Mouse (Mus musculus) testis, postnatal 10 days (tissue): ENCODE measurements around the gene Otor.
A peak's percentile ranks its signal among the peaks of the same experiment; 100 is the strongest.

Experiments used
- DNase-seq: peaks from one replicate; pipeline ENCODE4 v3.0.0; 2021; ENCODE audit warnings: low spot score

Gene Otor

GRCm38 (mm10) chr2:143131098-143131646 is 52.9 kb downstream of the Otor start:
- peak; percentile 46 for DNase-seq
